Mouse (Mus musculus): ENCODE measurements around the gene Rnf113a2.

Rnf113a2 gene

DNA sequence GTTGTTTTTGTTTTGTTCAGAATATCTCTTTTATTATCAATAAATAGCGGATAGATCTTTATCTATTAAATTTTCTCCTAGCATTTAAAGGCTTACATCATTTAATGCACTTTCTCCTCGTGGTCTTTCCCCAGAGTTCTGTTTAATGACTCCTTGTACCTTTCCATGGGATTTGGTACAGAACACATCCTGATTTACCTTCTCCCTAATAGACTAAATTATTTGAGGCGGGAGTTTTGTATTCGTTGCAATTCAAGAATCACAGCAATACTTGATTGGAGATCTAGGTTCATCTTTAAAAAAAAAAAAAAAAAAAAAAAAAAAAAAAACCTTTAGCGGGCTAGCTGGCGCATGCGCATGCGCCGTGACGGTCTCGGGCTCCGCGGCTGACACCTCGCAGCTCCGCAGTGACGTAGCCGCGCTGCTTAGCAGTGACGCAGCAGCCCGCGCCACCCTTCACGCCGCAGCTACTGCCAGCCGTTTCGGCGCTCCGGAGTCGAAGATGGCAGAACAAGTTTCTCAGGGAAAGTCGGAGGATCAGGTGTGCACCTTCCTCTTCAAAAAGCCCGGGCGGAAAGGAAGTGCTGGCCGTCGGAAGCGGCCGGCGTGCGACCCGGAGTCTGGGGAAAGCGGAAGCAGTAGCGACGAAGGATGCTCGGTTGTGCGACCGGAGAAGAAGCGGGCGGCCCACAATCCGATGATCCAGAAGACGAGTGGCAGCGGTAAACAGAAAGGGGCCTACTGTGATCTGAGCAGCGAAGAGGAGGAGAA is at the start of gene Rnf113a2:
TSS of gene Rnf113a2 (plus strand) at position 363 of the 771 bp plus-strand sequence.
- peak; percentile 83 for DNase-seq (ENCODE audit: low spot score)

DNA sequence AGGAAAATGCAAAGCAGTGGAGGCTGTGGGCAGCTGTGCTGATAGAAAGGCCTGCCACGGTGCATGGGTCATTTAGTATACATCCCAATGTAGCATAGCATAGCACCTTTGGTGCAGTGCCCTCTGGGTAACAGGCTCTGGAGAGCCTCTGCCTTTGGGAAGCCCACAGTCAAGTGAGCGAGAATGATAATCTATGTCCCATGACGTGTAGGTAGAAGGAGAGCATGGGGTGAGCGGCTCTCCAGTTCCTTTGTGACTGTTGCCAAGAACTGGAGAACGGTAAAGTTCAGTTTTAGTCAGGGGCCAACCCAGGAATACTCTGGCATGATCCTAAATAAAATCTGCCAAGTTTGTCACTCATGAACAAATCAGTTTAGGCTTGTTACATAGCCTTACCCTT is 45.3 kb upstream of the Rnf113a2 start:
- DNase-seq (ENCODE audit: low spot score), result no peak

- DNase-seq (ENCODE audit: low spot score), result no peak
These were observed 43.0 kb upstream of the Rnf113a2 start for GRCm38 (mm10) chr12:84373831-84374481.

DNA sequence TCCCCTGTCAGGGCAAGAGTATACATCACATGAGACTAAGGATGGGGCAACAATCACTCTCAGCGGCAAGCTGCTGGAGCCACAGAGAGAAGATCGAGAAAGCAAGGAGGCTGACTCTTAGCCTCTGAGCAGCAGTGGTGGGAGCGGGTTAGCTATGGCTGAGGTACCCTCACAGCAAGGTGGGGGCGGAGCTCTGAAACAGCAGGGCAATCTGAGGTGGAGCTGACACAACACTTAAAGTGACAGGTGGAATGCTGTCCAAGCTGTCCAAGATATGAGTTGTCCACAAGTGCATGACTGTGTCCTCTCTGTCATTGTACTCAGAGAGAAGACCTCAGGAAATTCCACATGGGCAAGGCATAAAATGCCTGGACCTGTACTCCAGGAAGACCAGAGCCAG is 34.6 kb upstream of the Rnf113a2 start:
- DNase-seq (ENCODE audit: low spot score), result no peak

- DNase-seq (ENCODE audit: low spot score), result peak; percentile 85
These were observed 32.3 kb upstream of the Rnf113a2 start for GRCm38 (mm10) chr12:84384644-84385081.

DNA sequence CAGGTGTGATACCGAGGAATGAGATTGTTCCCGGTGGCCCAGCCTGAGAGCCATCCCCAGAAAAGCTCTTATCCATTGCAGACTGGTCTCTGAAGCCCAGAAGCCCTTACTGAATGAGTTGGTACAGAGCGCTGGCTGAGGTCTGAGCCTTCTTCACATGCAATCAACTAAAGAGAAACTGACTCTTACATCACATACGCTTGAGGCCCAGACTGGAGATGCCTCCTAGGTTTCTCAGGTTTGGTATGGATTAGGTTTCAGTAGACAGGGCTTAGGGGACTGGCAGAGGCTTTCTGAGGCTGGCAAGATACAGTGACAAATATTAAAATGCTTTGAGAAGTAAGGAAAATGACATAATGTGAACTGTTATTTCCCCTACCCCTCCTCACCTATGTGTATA is 31.6 kb upstream of the Rnf113a2 start:
- DNase-seq (ENCODE audit: low spot score), result no peak

GRCm38 (mm10) chr12:84388097-84388496 is 28.9 kb upstream of the Rnf113a2 start:
- no peak for DNase-seq (ENCODE audit: low spot score)

GRCm38 (mm10) chr12:84388774-84389400 is 28.1 kb upstream of the Rnf113a2 start:
- DNase-seq (ENCODE audit: low spot score), result no peak

DNA sequence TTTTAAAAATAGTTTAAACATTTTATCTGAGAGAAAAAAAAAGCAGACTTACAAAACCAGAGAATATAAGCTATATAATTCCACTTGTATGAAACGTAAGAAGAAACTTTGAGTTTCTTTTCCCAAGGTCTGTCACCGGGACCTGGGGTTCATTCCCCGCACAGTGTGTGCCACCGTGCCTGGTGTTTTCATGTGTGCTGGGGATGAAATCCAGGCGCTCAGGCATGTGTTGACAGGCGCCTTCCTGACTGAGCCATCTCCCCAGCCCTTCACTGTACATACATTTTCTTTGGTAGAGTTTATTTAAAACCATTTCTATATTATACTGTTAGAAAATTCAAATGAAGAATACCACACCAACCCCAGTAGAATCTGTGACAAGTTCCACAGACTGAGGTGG is 26.7 kb upstream of the Rnf113a2 start:
- no peak for DNase-seq (ENCODE audit: low spot score)

GRCm38 (mm10) chr12:84392681-84393080 is 24.3 kb upstream of the Rnf113a2 start:
- no peak for DNase-seq (ENCODE audit: low spot score)

DNA sequence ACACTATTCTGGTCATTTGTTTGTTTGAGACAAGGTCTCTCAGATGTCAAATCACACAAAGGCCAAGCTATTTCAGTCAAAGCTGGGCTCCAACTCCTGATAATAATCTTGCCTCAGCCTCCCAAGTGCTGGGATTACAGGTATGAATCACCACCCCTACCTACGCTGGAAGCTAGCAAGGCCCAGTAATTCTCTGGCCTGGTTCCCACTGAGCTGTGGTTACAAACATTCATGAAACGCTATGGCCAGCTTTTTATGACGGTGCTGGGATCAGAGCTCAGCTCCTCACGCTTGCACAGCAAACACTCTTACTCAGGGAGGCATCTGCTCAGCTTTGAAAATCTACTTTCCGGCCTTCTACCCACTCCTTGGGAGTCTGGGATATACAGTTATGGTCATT is 23.1 kb upstream of the Rnf113a2 start:
- DNase-seq (ENCODE audit: low spot score), result no peak

GRCm38 (mm10) chr12:84396947-84397679 is 19.9 kb upstream of the Rnf113a2 start:
- no peak for DNase-seq (ENCODE audit: low spot score)

- DNase-seq (ENCODE audit: low spot score), result no peak
These were observed 19.3 kb upstream of the Rnf113a2 start for GRCm38 (mm10) chr12:84397685-84398084.

- DNase-seq (ENCODE audit: low spot score), result no peak
These were observed 18.4 kb upstream of the Rnf113a2 start for GRCm38 (mm10) chr12:84398629-84399028.

- peak; percentile 35 for DNase-seq (ENCODE audit: low spot score)
These were observed 17.9 kb upstream of the Rnf113a2 start for GRCm38 (mm10) chr12:84399135-84399534.

GRCm38 (mm10) chr12:84399663-84400062 is 17.3 kb upstream of the Rnf113a2 start:
- DNase-seq (ENCODE audit: low spot score), result peak; percentile 20

DNA sequence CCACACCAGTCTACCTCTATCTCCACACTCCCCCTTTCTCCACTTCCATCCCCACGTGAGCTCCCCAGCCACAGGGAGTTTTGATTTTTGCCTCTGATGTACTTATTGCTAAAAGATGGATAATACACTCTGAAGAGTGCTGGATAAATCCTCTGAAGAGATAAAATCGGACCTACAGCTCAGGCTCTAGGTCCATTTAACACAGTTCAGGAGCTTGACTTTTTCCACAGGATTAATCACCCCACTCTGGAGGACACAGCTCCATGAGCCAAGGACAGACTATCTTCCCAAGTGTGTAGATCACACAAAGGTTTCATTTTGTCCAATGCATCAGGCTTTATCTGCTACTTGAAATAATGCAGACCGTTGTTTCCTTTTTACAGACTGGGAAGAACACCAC is 16.9 kb upstream of the Rnf113a2 start:
- no peak for DNase-seq (ENCODE audit: low spot score)

- peak; percentile 31 for DNase-seq (ENCODE audit: low spot score)
These were observed 16.3 kb upstream of the Rnf113a2 start for GRCm38 (mm10) chr12:84400653-84401052.

GRCm38 (mm10) chr12:84402923-84403322 is 14.1 kb upstream of the Rnf113a2 start:
- DNase-seq (ENCODE audit: low spot score), result no peak

GRCm38 (mm10) chr12:84404541-84404940 is 12.5 kb upstream of the Rnf113a2 start:
- no peak for DNase-seq (ENCODE audit: low spot score)

DNA sequence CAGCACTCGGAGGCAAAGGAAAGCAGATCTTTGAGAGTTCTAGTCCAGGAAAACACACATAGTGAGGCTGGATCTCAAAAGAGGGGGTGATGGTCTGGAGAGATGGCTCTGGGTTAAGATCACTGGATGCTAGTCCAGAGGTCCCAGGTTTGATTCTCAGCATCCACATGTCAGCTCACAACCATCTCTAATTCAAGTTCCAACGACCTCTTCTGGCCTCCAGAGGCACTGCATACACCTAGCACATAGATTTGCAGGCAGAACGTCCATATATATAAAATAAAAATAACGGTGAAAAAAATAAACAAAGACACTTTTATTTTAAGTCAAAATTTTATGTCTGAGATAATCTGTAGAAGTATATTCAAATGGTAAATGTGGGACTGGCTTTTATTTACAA is 9.7 kb upstream of the Rnf113a2 start:
- no peak for DNase-seq (ENCODE audit: low spot score)

Data from urinary bladder, postnatal 14 days (tissue).